21 mouse cellular contexts compared by ENCODE assay signal in genomic region chr4:131899180-131899554, GRCm38 (mm10). TPM values are rescaled to one million over a fixed set of nuclear protein-coding genes. Genes with fewer than 3 reads are reported as not detected.
DNase-seq lines count a peak whose midpoint lies in the region; ATAC-seq and TF ChIP-seq lines count a peak whose summit lies in the region.
"Had no signal": no experiment of that assay in that cellular context is flagged by ENCODE, and none has a peak within 500 bp of the region (broad histone marks: within the 10 kb centered on the region; RNA-seq: fewer than 3 reads in every experiment).

No protein-coding gene starts in this region.

- no peak for ATAC-seq in liver, embryonic 11.5 days (replicated peaks; ENCODE audit: low FRiP score)
- ATAC-seq in erythroblast, adult 5-6 weeks (replicated peaks; ENCODE audit: low FRiP score, poor library complexity, severe bottlenecking): no peak
- ATAC-seq: forebrain, postnatal 0 days; inflammation-experienced regulatory T-cells, adult 6 months; liver, embryonic 12.5 days had no signal

- intact Hi-C loops in heart, adult 2 months (cut with DNase I): no loop called here

- peaks cover 9% of the 10 kb centered on the region for H3K36me3 ChIP-seq in heart, adult 2 months (ENCODE audit: control insufficient read depth, insufficient read depth, low read length)
- H3K36me3 ChIP-seq in heart, embryonic 10.5 days: peaks cover 72% of the 10 kb centered on the region
- H3K36me3 ChIP-seq in liver, adult 2 months (ENCODE audit: control insufficient read depth, insufficient read depth, low read length): peaks cover 48% of the 10 kb centered on the region
- H3K36me3 ChIP-seq in liver, embryonic 11.5 days (ENCODE audit: control insufficient read depth, insufficient read depth, low read length): peaks cover 55% of the 10 kb centered on the region

- TF ChIP-seq EP300 in heart, adult 2 months (IDR thresholded peaks at IDR 0.05; ENCODE audit: insufficient read depth, low read depth, low read length): no peak

- H3K9me3 ChIP-seq in heart, embryonic 10.5 days: no peaks in the 10 kb centered on the region
- H3K9me3 ChIP-seq in liver, embryonic 11.5 days (ENCODE audit: control insufficient read depth, low read length): no peaks in the 10 kb centered on the region
- H3K9me3 ChIP-seq: liver, embryonic 12.5 days had no signal

- no peaks in the 10 kb centered on the region for H3K27me3 ChIP-seq in heart, adult 2 months (ENCODE audit: control insufficient read depth, insufficient read depth, low read length)
- H3K27me3 ChIP-seq in heart, embryonic 10.5 days (ENCODE audit: insufficient read depth, poor library complexity, severe bottlenecking): no peaks in the 10 kb centered on the region
- no peaks in the 10 kb centered on the region for H3K27me3 ChIP-seq in liver, adult 2 months (ENCODE audit: control insufficient read depth, insufficient read depth, low read length)
- H3K27me3 ChIP-seq in liver, embryonic 11.5 days (replicated peaks; ENCODE audit: control insufficient read depth, insufficient read depth, low read length): no peaks in the 10 kb centered on the region
- H3K27me3 ChIP-seq: liver, embryonic 12.5 days had no signal

- H3K9ac ChIP-seq in heart, adult 2 months (ENCODE audit: low read depth, low read length): no peak overlapping the region
- no peak overlapping the region for H3K9ac ChIP-seq in liver, adult 2 months (ENCODE audit: low read depth, low read length)
- H3K9ac ChIP-seq in liver, embryonic 11.5 days (ENCODE audit: low read depth, low read length): no peak overlapping the region
- H3K9ac ChIP-seq: forebrain, postnatal 0 days; hindbrain, embryonic 14.5 days; liver, embryonic 12.5 days had no signal

- no peak for TF ChIP-seq POLR2A in heart, adult 2 months (IDR thresholded peaks at IDR 0.05; ENCODE audit: insufficient read depth, low read depth, low read length)
- no peak for TF ChIP-seq POLR2A in liver, adult 2 months (IDR thresholded peaks at IDR 0.05; ENCODE audit: extremely low read depth, insufficient read depth, low read length)

- H3K4me1 ChIP-seq in heart, adult 2 months (ENCODE audit: control insufficient read depth, insufficient read depth, low read length): peaks cover 1% of the 10 kb centered on the region; the same call in 1 of the 2 replicates
- no peaks in the 10 kb centered on the region for H3K4me1 ChIP-seq in heart, embryonic 10.5 days
- H3K4me1 ChIP-seq in liver, adult 2 months (ENCODE audit: control insufficient read depth, insufficient read depth, low read length): peaks cover 14% of the 10 kb centered on the region
- no peaks in the 10 kb centered on the region for H3K4me1 ChIP-seq in liver, embryonic 11.5 days (replicated peaks; ENCODE audit: control insufficient read depth, insufficient read depth, low read length)
- H3K4me1 ChIP-seq: limb, embryonic 10.5 days; liver, embryonic 12.5 days had no signal

- no peak for TF ChIP-seq CTCF in heart, adult 2 months (IDR thresholded peaks at IDR 0.05)
- no peak for TF ChIP-seq CTCF in liver, adult 2 months (IDR thresholded peaks at IDR 0.05; ENCODE audit: low read depth, low read length)

- H3K27ac ChIP-seq in heart, adult 2 months: peak overlapping the region; percentile 38
- no peak overlapping the region for H3K27ac ChIP-seq in heart, embryonic 10.5 days
- peak overlapping the region; percentile 88 for H3K27ac ChIP-seq in liver, adult 2 months (replicated peaks; ENCODE audit: insufficient read depth, low read depth, low read length)
- H3K27ac ChIP-seq in liver, embryonic 11.5 days (ENCODE audit: low read depth, low read length): no peak overlapping the region
- H3K27ac ChIP-seq: hindbrain, embryonic 14.5 days; limb, embryonic 10.5 days; liver, embryonic 12.5 days had no signal

- no peak overlapping the region for H3K4me3 ChIP-seq in heart, adult 2 months
- no peak overlapping the region for H3K4me3 ChIP-seq in heart, embryonic 10.5 days
- no peak overlapping the region for H3K4me3 ChIP-seq in liver, adult 2 months (ENCODE audit: insufficient read depth, low read depth, low read length)
- no peak overlapping the region for H3K4me3 ChIP-seq in liver, embryonic 11.5 days (ENCODE audit: low read depth, low read length)
- H3K4me3 ChIP-seq: limb, embryonic 10.5 days; liver, embryonic 12.5 days had no signal

- WGBS in heart, adult 2 months: 47% methylated on average over 6 of the region's 6 CpGs
- WGBS in heart, embryonic 10.5 days: 91% methylated on average over 6 of the region's 6 CpGs
- WGBS in liver, adult 2 months: 29% methylated on average over 6 of the region's 6 CpGs
- WGBS in liver, embryonic 11.5 days: 93% methylated on average over 6 of the region's 6 CpGs

- H3K79me2 ChIP-seq in heart, adult 2 months (replicated peaks; ENCODE audit: control insufficient read depth, insufficient read depth, low read length): no peaks in the 10 kb centered on the region
- peaks cover 3% of the 10 kb centered on the region; the same call in 1 of the 2 replicates for H3K79me2 ChIP-seq in liver, adult 2 months (ENCODE audit: control insufficient read depth, insufficient read depth, low read length)

- H3K4me2 ChIP-seq in liver, embryonic 11.5 days: no peak overlapping the region
- H3K4me2 ChIP-seq: hindbrain, embryonic 14.5 days; liver, embryonic 12.5 days; midbrain, embryonic 11.5 days had no signal

- DNase-seq in cerebellum, adult 18-20 months: peak; percentile 62 to 66
- no peak for DNase-seq in cerebellum, adult 9-11 months
- no peak for DNase-seq in heart, adult 2 months
- no peak for DNase-seq in heart, embryonic 10.5 days (ENCODE audit: low spot score)
- no peak for DNase-seq in liver, adult 2 months (ENCODE audit: extremely low read depth, low read depth, low spot score)
- no peak for DNase-seq in liver, embryonic 11.5 days (ENCODE audit: low spot score)
- peak; percentile 69 for DNase-seq in heart, postnatal 4 days
- DNase-seq: adrenal gland, postnatal 14 days; forebrain, postnatal 0 days; kidney, adult 18-20 months; lung, adult 2 months; lung, postnatal 14 days; thymus, postnatal 14 days had no signal

RNA-seq across cellular contexts. Expression of gene Tmem200b, which starts 22.4 kb away (rescaled TPM):
- 1 to 10 TPM; 7.3 to 7.4 TPM for total RNA-seq in heart, adult 2 months (2021)
- polyA plus RNA-seq in heart, adult 2 months (2012; rRNA removed): 6.9 and 10.4 TPM in 2 replicates
- 2.1 and 3.5 TPM in 2 replicates for polyA plus RNA-seq in heart, embryonic 10.5 days (2016; fragmentation: Nextera tagmentation; extraction: Ambion mirVana)
- 1.7 and 2.4 TPM in 2 replicates for total RNA-seq in liver, adult 2 months (2014; rRNA removed)
- 5.7 and 9.0 TPM in 2 replicates for polyA plus RNA-seq in liver, adult 2 months (2012; rRNA removed)
- polyA plus RNA-seq in liver, embryonic 11.5 days (2014; fragmentation: Nextera tagmentation; extraction: Ambion mirVana): 0.78 and 1.2 TPM in 2 replicates
- total RNA-seq in heart, postnatal 4 days (2021): 10 to 100 TPM in 1 of 2 experiments, 1 to 10 TPM in 1; 9.4 to 12.8 TPM
- total RNA-seq in erythroblast, adult 5-6 weeks (2015; ENCODE audit: low replicate concordance): not detected in 2 replicates
- total RNA-seq in erythroblast, adult 5-6 weeks (2017; ENCODE audit: low replicate concordance): 2.0 TPM in 1 of 2 replicates, not detected in the other
- total RNA-seq: megakaryocyte progenitor cell, adult 5-6 weeks had no signal
- polyA plus RNA-seq: inflammation-experienced regulatory T-cells, adult 6 months; neural tube, embryonic 14.5 days had no signal

RNA-seq across cellular contexts. Expression of gene Srsf4, which starts 25.8 kb away (rescaled TPM):
- 10 to 100 TPM; 31.9 to 34.9 TPM for total RNA-seq in heart, adult 2 months (2021)
- polyA plus RNA-seq in heart, adult 2 months (2012; rRNA removed): 20.4 and 22.4 TPM in 2 replicates
- polyA plus RNA-seq in heart, embryonic 10.5 days (2016; fragmentation: Nextera tagmentation; extraction: Ambion mirVana): 81.0 and 96.1 TPM in 2 replicates
- total RNA-seq in liver, adult 2 months (2014; rRNA removed): 14.8 and 15.9 TPM in 2 replicates
- 17.2 and 19.0 TPM in 2 replicates for polyA plus RNA-seq in liver, adult 2 months (2012; rRNA removed)
- 113 and 118 TPM in 2 replicates for polyA plus RNA-seq in liver, embryonic 11.5 days (2014; fragmentation: Nextera tagmentation; extraction: Ambion mirVana)
- 10 to 100 TPM; 73.2 to 76.8 TPM for total RNA-seq in heart, postnatal 4 days (2021)
- total RNA-seq in erythroblast, adult 5-6 weeks (2015; ENCODE audit: low replicate concordance): 20.9 and 23.6 TPM in 2 replicates
- total RNA-seq in erythroblast, adult 5-6 weeks (2017; ENCODE audit: low replicate concordance): 45.2 and 61.6 TPM in 2 replicates

RNA-seq across cellular contexts. Expression of gene Mecr, which starts 55.9 kb away (rescaled TPM):
- total RNA-seq in heart, adult 2 months (2021): 10 to 100 TPM; 27.7 to 28.3 TPM
- polyA plus RNA-seq in heart, adult 2 months (2012; rRNA removed): 28.1 and 32.9 TPM in 2 replicates
- polyA plus RNA-seq in heart, embryonic 10.5 days (2016; fragmentation: Nextera tagmentation; extraction: Ambion mirVana): 45.9 and 52.5 TPM in 2 replicates
- 34.8 and 40.5 TPM in 2 replicates for total RNA-seq in liver, adult 2 months (2014; rRNA removed)
- polyA plus RNA-seq in liver, adult 2 months (2012; rRNA removed): 35.7 and 39.4 TPM in 2 replicates
- polyA plus RNA-seq in liver, embryonic 11.5 days (2014; fragmentation: Nextera tagmentation; extraction: Ambion mirVana): 59.3 and 64.4 TPM in 2 replicates
- total RNA-seq in heart, postnatal 4 days (2021): 10 to 100 TPM; 22.4 to 25.2 TPM
- 6.7 and 11.1 TPM in 2 replicates for total RNA-seq in erythroblast, adult 5-6 weeks (2015; ENCODE audit: low replicate concordance)
- 6.4 and 10.3 TPM in 2 replicates for total RNA-seq in erythroblast, adult 5-6 weeks (2017; ENCODE audit: low replicate concordance)

Comparison
In these comparisons a context has a peak if more than half of its experiments do, and no peak if none do; other contexts are left out.
1. DNase-seq: peak in cerebellum, adult 18-20 months (2 of 2) and heart, postnatal 4 days (single experiment); none in cerebellum, adult 9-11 months (single experiment), heart, adult 2 months (0 of 2), heart, embryonic 10.5 days (single experiment), liver, adult 2 months (single experiment) and liver, embryonic 11.5 days (single experiment).
2. H3K27ac ChIP-seq: peak in heart, adult 2 months (single experiment) and liver, adult 2 months (single experiment); none in heart, embryonic 10.5 days (single experiment) and liver, embryonic 11.5 days (single experiment).